Mouse (Mus musculus) forebrain, embryonic 10.5 days (tissue): ENCODE results near the gene Hspg2. TPM values are rescaled to one million over a fixed set of nuclear protein-coding genes. Genes with fewer than 3 reads are reported as not detected.

Source experiments
- DNase-seq: peaks from one replicate; pipeline ENCODE4 v3.0.0-alpha.2; 2017; ENCODE audit warnings: low spot score; ENCODE audit errors: extremely low spot score
- H3K27ac ChIP-seq: fragments of 300-500 bp; sonication (generic); 2 replicates; pipeline ENCODE4 v1.5.1; 2016; ENCODE audit warnings: mild to moderate bottlenecking
- H3K27me3 ChIP-seq: fragments of 300-500 bp; sonication (generic); 2 replicates; pipeline ENCODE4 v1.6.1; 2016; ENCODE audit warnings: mild to moderate bottlenecking; ENCODE audit not compliant: poor library complexity, severe bottlenecking
- H3K36me3 ChIP-seq: fragments of 300-500 bp; sonication (generic); replicated peaks from 2 replicates; pipeline ENCODE4 v1.6.1; 2016; ENCODE audit warnings: mild to moderate bottlenecking, moderate library complexity
- H3K4me1 ChIP-seq: fragments of 300-500 bp; sonication (generic); 2 replicates; pipeline ENCODE4 v1.6.1; 2016
- H3K4me3 ChIP-seq: fragments of 300-500 bp; sonication (generic); 2 replicates; pipeline ENCODE4 v1.5.1; 2016; ENCODE audit warnings: mild to moderate bottlenecking, moderate library complexity
- H3K9me3 ChIP-seq: fragments of 300-500 bp; sonication (generic); 2 replicates; pipeline ENCODE4 v1.6.1; 2016; ENCODE audit warnings: mild to moderate bottlenecking, moderate library complexity
- WGBS: fragments of 180-500 bp; shearing (Covaris S2); methylation state at CpG from one replicate; pipeline ENCODE4 v1.1.7; 2016; 5-methylcytosine and 5-hydroxymethylcytosine counted together
- polyA plus RNA-seq: library from polyadenylated mRNA; unstranded; fragments of >200 nt; fragmentation: Nextera tagmentation; extraction: Ambion mirVana; gene quantifications from 2 replicates; pipeline ENCODE4 v1.2.1, GENCODE M21; 2016

Hspg2 gene
- polyA plus RNA-seq, 1 experiment from 2014 or later, result 15.6 TPM

- 28% methylated on average over 17 of the region's 17 CpGs for WGBS
- H3K36me3 ChIP-seq, result peaks cover 5% of the 10 kb centered on the region; the same call in 1 of the 2 replicates
- H3K27me3 ChIP-seq, result no peaks in the 10 kb centered on the region
- no peak for DNase-seq
- peak overlapping the region; percentile 70 for H3K27ac ChIP-seq
- H3K4me1 ChIP-seq, result peaks cover 90% of the 10 kb centered on the region
- H3K4me3 ChIP-seq, result 0 out of 2 replicates have a peak overlapping the region, but pooled peaks have one; percentile 9
- no peaks in the 10 kb centered on the region for H3K9me3 ChIP-seq
These were observed 8.2 kb downstream of the Hspg2 start for GRCm38 (mm10) chr4:137476761-137477237.

DNA sequence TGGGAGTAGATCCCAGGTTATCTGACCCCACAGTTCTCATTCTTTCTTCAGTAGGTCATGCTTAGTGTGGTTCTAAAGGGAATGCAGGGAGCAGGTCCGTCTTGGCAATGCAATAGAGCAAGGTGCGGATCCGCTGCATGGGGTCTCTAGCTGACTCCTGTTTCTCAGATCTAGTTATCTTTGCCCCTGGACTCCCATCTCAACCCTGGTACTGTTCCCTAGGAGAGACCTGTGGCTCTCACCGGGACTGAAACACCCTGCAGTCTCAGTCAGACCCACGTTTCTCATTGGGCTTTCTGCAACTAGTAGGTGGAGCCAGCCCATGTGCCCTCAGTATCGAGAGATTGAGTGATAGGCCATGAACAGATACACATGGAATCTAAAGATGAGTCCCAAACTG is 9.0 kb downstream of the Hspg2 start:
- no peaks in the 10 kb centered on the region for H3K27me3 ChIP-seq
- no peak overlapping the region for H3K4me3 ChIP-seq
- H3K9me3 ChIP-seq, result no peaks in the 10 kb centered on the region
- H3K4me1 ChIP-seq, result peaks cover 95% of the 10 kb centered on the region
- peaks cover 5% of the 10 kb centered on the region; the same call in 1 of the 2 replicates for H3K36me3 ChIP-seq
- no peak for DNase-seq
- peak overlapping the region; percentile 70; the same call in 1 of the 2 replicates for H3K27ac ChIP-seq
- WGBS, result 63% methylated on average over 6 of the region's 6 CpGs

DNA sequence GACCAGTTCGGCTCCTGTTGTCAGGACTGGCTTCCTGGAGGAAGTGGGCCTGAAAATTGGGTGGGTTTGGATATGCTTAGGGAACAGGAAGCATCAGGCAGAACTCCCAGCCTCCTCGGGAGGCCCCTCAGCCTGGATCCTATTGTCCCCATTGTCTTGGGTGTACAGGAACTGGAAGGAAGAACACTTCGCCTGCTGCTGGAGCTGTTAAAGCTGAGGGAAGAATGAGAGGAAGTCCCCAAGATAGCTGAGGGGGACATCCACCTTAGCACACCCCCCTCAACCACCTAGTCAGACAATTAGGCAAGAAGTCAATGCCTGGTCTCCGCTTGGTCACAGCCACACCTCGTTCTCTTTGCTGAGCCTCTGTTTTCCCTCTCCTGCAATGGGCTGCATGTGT is 9.7 kb downstream of the Hspg2 start:
- WGBS, result 67% methylated on average over 5 of the region's 5 CpGs
- H3K27me3 ChIP-seq, result no peaks in the 10 kb centered on the region
- H3K4me3 ChIP-seq, result no peak overlapping the region
- H3K9me3 ChIP-seq, result no peaks in the 10 kb centered on the region
- peak overlapping the region; percentile 80 for H3K27ac ChIP-seq
- H3K4me1 ChIP-seq, result peaks cover 91% of the 10 kb centered on the region
- H3K36me3 ChIP-seq, result no peaks in the 10 kb centered on the region
- no peak for DNase-seq

- Histone ChIP-seq H3K4me1 (peaks cover 93% of the 10 kb centered on the region), H3K36me3 (no peaks in the 10 kb centered on the region), H3K27ac (peak overlapping the region; percentile 80), H3K27me3 (no peaks in the 10 kb centered on the region), H3K4me3 (peak overlapping the region; percentile 22; the same call in 1 of the 2 replicates), H3K9me3 (no peaks in the 10 kb centered on the region)
- 4% methylated on average over 6 of the region's 6 CpGs for WGBS
- no peak for DNase-seq
These were observed 11.2 kb downstream of the Hspg2 start for GRCm38 (mm10) chr4:137479757-137480156.

- H3K9me3 ChIP-seq, result no peaks in the 10 kb centered on the region
- H3K27me3 ChIP-seq, result no peaks in the 10 kb centered on the region
- peaks cover 94% of the 10 kb centered on the region for H3K4me1 ChIP-seq
- peak overlapping the region; percentile 22; the same call in 1 of the 2 replicates for H3K4me3 ChIP-seq
- no peak for DNase-seq
- no peaks in the 10 kb centered on the region for H3K36me3 ChIP-seq
- H3K27ac ChIP-seq, result peak overlapping the region; percentile 80
- WGBS, result 11% methylated on average over 19 of the region's 19 CpGs
These were observed 11.8 kb downstream of the Hspg2 start for GRCm38 (mm10) chr4:137480191-137480992.

- H3K36me3 ChIP-seq, result no peaks in the 10 kb centered on the region
- peak overlapping the region; percentile 22; the same call in 1 of the 2 replicates for H3K4me3 ChIP-seq
- H3K27ac ChIP-seq, result peak overlapping the region; percentile 80
- 16% methylated on average over 1 of the region's 1 CpGs for WGBS
- H3K9me3 ChIP-seq, result no peaks in the 10 kb centered on the region
- DNase-seq, result no peak
- H3K4me1 ChIP-seq, result peaks cover 94% of the 10 kb centered on the region
- no peaks in the 10 kb centered on the region for H3K27me3 ChIP-seq
These were observed 12.4 kb downstream of the Hspg2 start for GRCm38 (mm10) chr4:137480993-137481340.

DNA sequence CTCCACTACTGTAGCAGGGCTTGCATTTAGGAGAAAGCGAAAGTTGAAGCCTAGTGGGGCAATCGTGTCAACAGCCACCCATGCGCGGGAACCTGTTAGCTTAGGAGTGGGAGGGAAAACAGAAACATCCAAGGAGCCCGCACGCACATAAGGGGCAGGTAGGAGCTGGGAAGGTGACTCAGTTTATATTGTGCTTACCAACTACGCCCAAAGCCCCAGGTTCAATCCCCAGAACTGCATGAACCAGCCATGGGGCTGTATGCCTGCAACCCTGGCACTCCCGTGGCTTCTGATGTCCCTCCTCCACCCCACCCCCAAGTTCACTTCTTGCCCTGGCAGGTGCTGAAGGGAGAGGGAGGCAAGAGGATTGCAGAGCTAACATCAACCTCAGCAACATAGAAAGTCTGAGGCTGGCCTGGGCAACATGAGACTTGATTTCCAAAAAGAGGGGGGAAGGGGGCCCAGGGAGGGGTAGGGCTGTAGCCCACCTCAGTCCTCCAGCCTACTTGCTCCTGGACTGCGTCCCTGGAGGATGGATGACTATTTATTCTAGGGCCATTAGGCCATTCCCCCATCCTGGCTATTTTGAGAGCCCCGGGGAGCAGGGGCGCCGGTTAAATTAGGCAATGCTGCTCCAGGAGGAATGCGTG is 12.9 kb downstream of the Hspg2 start:
- peaks cover 94% of the 10 kb centered on the region for H3K4me1 ChIP-seq
- no peak overlapping the region for H3K4me3 ChIP-seq
- H3K36me3 ChIP-seq, result no peaks in the 10 kb centered on the region
- H3K27me3 ChIP-seq, result no peaks in the 10 kb centered on the region
- no peak for DNase-seq
- WGBS, result 66% methylated on average over 13 of the region's 13 CpGs
- no peaks in the 10 kb centered on the region for H3K9me3 ChIP-seq
- H3K27ac ChIP-seq, result peak overlapping the region; percentile 80

DNA sequence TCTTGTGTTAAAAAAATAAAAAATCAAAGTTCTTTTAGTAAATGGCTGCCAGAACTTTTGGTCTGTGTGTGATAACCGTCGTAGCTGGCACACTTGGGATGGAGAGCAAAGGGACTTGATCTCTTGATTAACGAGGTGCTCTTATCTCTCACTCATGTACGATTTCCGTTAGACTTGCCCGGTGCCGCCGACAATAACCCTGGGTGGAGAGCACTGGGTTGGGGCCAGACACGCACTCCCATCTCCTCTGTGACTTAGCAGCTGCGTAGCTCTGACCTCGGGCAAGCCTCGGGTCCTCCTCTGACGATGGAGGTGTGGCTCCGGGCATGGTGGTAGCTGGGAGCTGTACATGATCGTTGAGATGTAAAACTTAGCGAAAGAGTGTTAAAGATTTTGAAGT is 15.3 kb downstream of the Hspg2 start:
- no peak overlapping the region for H3K4me3 ChIP-seq
- no peaks in the 10 kb centered on the region for H3K36me3 ChIP-seq
- no peaks in the 10 kb centered on the region for H3K27me3 ChIP-seq
- H3K27ac ChIP-seq, result no peak overlapping the region
- H3K4me1 ChIP-seq, result peaks cover 94% of the 10 kb centered on the region
- WGBS, result 84% methylated on average over 16 of the region's 16 CpGs
- DNase-seq, result no peak
- H3K9me3 ChIP-seq, result no peaks in the 10 kb centered on the region

- DNase-seq, result no peak
- no peaks in the 10 kb centered on the region for H3K27me3 ChIP-seq
- WGBS, result 83% methylated on average over 7 of the region's 7 CpGs
- H3K36me3 ChIP-seq, result no peaks in the 10 kb centered on the region
- H3K4me3 ChIP-seq, result no peak overlapping the region
- peak overlapping the region; percentile 63 for H3K27ac ChIP-seq
- H3K9me3 ChIP-seq, result no peaks in the 10 kb centered on the region
- H3K4me1 ChIP-seq, result peaks cover 94% of the 10 kb centered on the region
These were observed 16.0 kb downstream of the Hspg2 start for GRCm38 (mm10) chr4:137484586-137484985.

GRCm38 (mm10) chr4:137485258-137485960 is 16.8 kb downstream of the Hspg2 start:
- Histone ChIP-seq H3K27ac (peak overlapping the region; percentile 82), H3K4me1 (peaks cover 94% of the 10 kb centered on the region), H3K9me3 (no peaks in the 10 kb centered on the region), H3K27me3 (no peaks in the 10 kb centered on the region), H3K4me3 (no peak overlapping the region), H3K36me3 (no peaks in the 10 kb centered on the region)
- 43% methylated on average over 14 of the region's 14 CpGs for WGBS
- no peak for DNase-seq

DNA sequence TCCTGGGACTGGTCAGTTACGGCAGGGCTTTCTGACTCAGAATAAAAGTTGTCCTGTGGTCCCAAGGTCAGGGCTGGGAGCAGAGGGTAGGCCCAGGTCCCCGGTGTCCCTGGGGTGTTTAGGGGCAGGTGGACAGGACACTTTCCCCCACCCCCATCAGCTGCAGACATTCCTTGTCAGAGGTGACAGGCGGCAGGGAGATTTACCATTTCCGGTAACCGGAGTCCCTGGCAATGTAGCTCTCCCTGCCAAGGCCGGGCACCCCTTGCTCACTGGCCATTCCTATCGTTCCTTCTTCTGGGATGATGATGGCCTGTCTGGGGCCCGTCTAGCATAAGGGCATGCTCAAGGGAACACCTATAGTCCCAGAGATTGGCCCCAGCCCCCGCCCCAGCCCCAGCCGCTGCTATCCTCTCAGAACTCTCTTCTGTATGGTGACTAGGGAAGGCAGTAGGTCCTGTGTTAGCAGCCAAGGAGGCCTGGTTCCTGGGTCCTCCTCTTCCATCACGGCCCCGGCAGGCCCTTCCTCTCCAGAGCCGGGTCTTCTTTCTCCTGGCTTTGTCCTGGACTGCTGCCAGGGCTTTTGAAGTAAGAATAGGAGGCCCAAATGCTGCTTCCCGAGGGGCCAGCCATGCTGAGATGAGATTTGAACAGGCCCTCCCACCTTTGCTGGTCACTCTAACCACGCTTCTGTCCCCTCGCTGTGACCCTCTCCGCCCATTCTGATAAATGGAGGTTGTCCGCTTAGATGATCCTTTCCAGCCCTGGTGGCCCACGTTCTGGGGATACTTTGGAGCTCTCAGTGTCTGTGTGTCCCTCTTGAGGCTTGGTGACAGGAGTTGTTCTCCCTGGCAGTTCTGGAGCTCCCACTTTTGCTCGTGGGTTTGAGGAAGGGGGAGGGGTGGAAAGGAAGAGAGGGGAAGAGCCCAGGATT is 17.8 kb downstream of the Hspg2 start:
- Histone ChIP-seq H3K4me1 (peaks cover 87% of the 10 kb centered on the region), H3K27me3 (no peaks in the 10 kb centered on the region), H3K9me3 (no peaks in the 10 kb centered on the region), H3K27ac (peak overlapping the region; percentile 82), H3K36me3 (no peaks in the 10 kb centered on the region), H3K4me3 (no peak overlapping the region; the same call in 1 of the 2 replicates)
- 45% methylated on average over 20 of the region's 20 CpGs for WGBS
- DNase-seq, result no peak
